Mouse (Mus musculus) liver, postnatal 0 days (tissue): ENCODE results near the gene Gm9903. TPM values are rescaled to one million over a fixed set of nuclear protein-coding genes. Genes with fewer than 3 reads are reported as not detected.

ENCODE experiments used
- ATAC-seq: fragments of 200-750 bp; cut with Nextera tagmentation; 2 replicates; pipeline ENCODE4 v1.8.0; 2017; ENCODE audit warnings: mild to moderate bottlenecking, moderate library complexity
- DNase-seq: peaks from one replicate; pipeline ENCODE4 v3.0.0-alpha.2; 2016
- H3K27ac ChIP-seq: fragments of 300-500 bp; sonication (generic); 2 replicates; pipeline ENCODE4 v1.5.1; 2014; ENCODE audit warnings: antibody characterized with exemption, moderate library complexity, mild to moderate bottlenecking, low read depth
- H3K27me3 ChIP-seq: fragments of 300-500 bp; sonication (generic); 2 replicates; pipeline ENCODE4 v1.6.1; 2014; ENCODE audit warnings: low read length, control low read depth, mixed read lengths; ENCODE audit not compliant: insufficient read depth
- H3K36me3 ChIP-seq: fragments of 300-500 bp; sonication (generic); replicated peaks from 2 replicates; pipeline ENCODE4 v1.6.1; 2014; ENCODE audit warnings: mild to moderate bottlenecking, control low read depth, low read length, moderate library complexity, mixed read lengths; ENCODE audit not compliant: insufficient read depth
- H3K4me1 ChIP-seq: fragments of 300-500 bp; sonication (generic); 2 replicates; pipeline ENCODE4 v1.6.1; 2014; ENCODE audit warnings: antibody characterized with exemption, mild to moderate bottlenecking, control low read depth; ENCODE audit not compliant: insufficient read depth
- H3K4me2 ChIP-seq: fragments of 300-500 bp; sonication (generic); 2 replicates; pipeline ENCODE4 v1.6.1; 2014; ENCODE audit warnings: low read depth, mild to moderate bottlenecking, low read length, moderate library complexity, mixed read lengths
- H3K4me3 ChIP-seq: fragments of 300-500 bp; sonication (generic); 2 replicates; pipeline ENCODE4 v1.5.1; 2014; ENCODE audit warnings: low read depth, low read length
- H3K9ac ChIP-seq: fragments of 300-500 bp; sonication (generic); replicated peaks from 2 replicates; pipeline ENCODE4 v1.6.1; 2014; ENCODE audit warnings: mild to moderate bottlenecking, moderate library complexity
- H3K9me3 ChIP-seq: fragments of 300-500 bp; sonication (generic); 2 replicates; pipeline ENCODE4 v1.6.1; 2016; ENCODE audit warnings: mild to moderate bottlenecking, control low read depth, low read length, mixed read lengths
- CTCF ChIP-seq: sonication (generic); IDR thresholded peaks from 2 replicates; pipeline ENCODE4 v1.5.1; 2016; ENCODE audit warnings: antibody characterized with exemption, low read depth
- EP300 ChIP-seq: IDR thresholded peaks from 2 replicates; pipeline ENCODE4 v1.6.1; 2016; ENCODE audit warnings: antibody characterized with exemption, low read depth, mild to moderate bottlenecking
- WGBS: fragments of 180-500 bp; shearing (Covaris S2); extraction: QIAGEN DNeasy Blood & Tissue Kit; methylation state at CpG from one replicate; pipeline ENCODE4 v1.1.7; 2014; ENCODE audit not compliant: insufficient replicate concordance; 5-methylcytosine and 5-hydroxymethylcytosine counted together
- polyA plus RNA-seq: library from polyadenylated mRNA; unstranded; fragments of >200 nt; fragmentation: Nextera tagmentation; extraction: Ambion mirVana; gene quantifications from 2 replicates; pipeline ENCODE4 v1.2.1, GENCODE M21; 2015

Gm9903 gene
- polyA plus RNA-seq, 1 experiment from 2014 or later = 0.20 TPM

DNA sequence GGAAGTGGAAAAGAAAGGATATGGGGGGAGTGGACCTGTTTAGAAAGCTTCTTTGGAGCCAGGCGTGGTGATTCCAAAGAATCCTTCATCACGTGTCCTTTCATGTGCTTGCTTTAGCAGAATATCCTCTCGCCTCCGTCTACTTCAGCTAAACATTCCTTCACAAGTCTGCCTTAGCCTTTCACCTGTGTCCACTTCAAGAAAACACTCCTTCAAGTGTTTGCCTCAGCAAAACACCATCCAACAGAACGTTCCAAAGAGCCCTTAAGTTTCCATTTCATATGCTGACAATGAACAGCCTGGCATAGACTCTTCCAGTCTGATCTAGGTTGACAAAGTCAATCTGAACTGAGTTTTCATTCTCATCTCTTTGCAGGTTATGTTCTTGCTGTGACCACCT, 48.5 kb downstream of the Gm9903 start:
- no peaks in the 10 kb centered on the region for H3K9me3 ChIP-seq
- ATAC-seq (no peak), DNase-seq (no peak)
- H3K9ac ChIP-seq = no peak overlapping the region
- no peak for TF ChIP-seq CTCF
- TF ChIP-seq EP300 = no peak
- H3K36me3 ChIP-seq = no peaks in the 10 kb centered on the region; the same call in 1 of the 2 replicates
- no peak overlapping the region for H3K4me2 ChIP-seq
- H3K4me1 ChIP-seq = no peaks in the 10 kb centered on the region; the same call in 1 of the 2 replicates
- WGBS = 74% methylated on average over 5 of the region's 5 CpGs
- no peaks in the 10 kb centered on the region for H3K27me3 ChIP-seq
- H3K27ac ChIP-seq = no peak overlapping the region
- no peak overlapping the region for H3K4me3 ChIP-seq

DNA sequence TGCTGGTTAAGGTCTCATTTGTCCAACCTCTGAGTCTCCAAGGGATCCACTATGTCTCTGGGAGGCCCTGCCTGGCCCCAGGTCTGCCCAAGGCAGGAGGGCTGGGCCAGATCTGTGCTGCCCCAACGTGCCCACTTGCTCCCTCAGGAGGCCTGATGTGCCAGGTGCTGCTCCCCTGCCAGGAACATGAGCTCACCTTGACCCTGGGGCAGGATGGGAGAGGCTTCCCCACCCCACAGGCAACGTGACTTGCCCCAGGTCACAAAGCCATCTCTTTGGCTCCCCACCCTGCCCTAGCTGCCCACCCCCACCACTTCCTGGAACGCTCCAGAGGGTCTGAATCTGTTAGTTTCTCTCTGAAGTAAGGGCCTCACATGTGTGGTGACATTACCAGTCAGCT, 51.3 kb downstream of the Gm9903 start:
- TF ChIP-seq EP300 (no peak), CTCF (no peak)
- no peak overlapping the region for H3K4me2 ChIP-seq
- no peaks in the 10 kb centered on the region for H3K36me3 ChIP-seq
- no peaks in the 10 kb centered on the region for H3K9me3 ChIP-seq
- H3K4me1 ChIP-seq = no peaks in the 10 kb centered on the region; the same call in 1 of the 2 replicates
- H3K4me3 ChIP-seq = no peak overlapping the region
- H3K9ac ChIP-seq = no peak overlapping the region
- ATAC-seq = no peak
- DNase-seq = no peak
- no peak overlapping the region for H3K27ac ChIP-seq
- no peaks in the 10 kb centered on the region for H3K27me3 ChIP-seq
- 29% methylated on average over 3 of the region's 3 CpGs for WGBS

Other genes with a start within 250 kb of the Gm9903 start
- not detected in 2 replicates for gene Nkx1-1, start 195.9 kb upstream of the Gm9903 start, polyA plus RNA-seq
- gene Fam53a, start 290 bp upstream of the Gm9903 start, polyA plus RNA-seq = 20.5 and 21.0 TPM in 2 replicates
- 144 and 150 TPM in 2 replicates for gene Slbp, start 22.6 kb downstream of the Gm9903 start, polyA plus RNA-seq
- gene Tacc3, start 28.2 kb downstream of the Gm9903 start, polyA plus RNA-seq = 64.2 and 67.0 TPM in 2 replicates
- gene Tmem129, start 28.5 kb downstream of the Gm9903 start, polyA plus RNA-seq = 15.8 and 16.5 TPM in 2 replicates
- gene Fgfr3, start 91.7 kb downstream of the Gm9903 start, polyA plus RNA-seq = 1.3 and 1.4 TPM in 2 replicates
- 18.6 and 20.0 TPM in 2 replicates for gene Letm1, start 152.9 kb downstream of the Gm9903 start, polyA plus RNA-seq
- 8.0 and 13.9 TPM in 2 replicates for gene Nsd2, start 190.8 kb downstream of the Gm9903 start, polyA plus RNA-seq